Mouse (Mus musculus): ENCODE data around the gene Polr2i.
"Not testable (repeated sequence)": the region's sequence is repeated elsewhere in the genome, so short reads cannot be mapped to it uniquely, and the experiment has no call there.

Polr2i gene

GRCm38 (mm10) chr7:30204380-30204779 is 27.4 kb upstream of the Polr2i start:
- DNase-seq (ENCODE audit: low read depth, low spot score), result no peak

GRCm38 (mm10) chr7:30205383-30205782 is 26.4 kb upstream of the Polr2i start:
- DNase-seq (ENCODE audit: low read depth, low spot score), result peak; percentile 47

GRCm38 (mm10) chr7:30206364-30206763 is 25.4 kb upstream of the Polr2i start:
- DNase-seq (ENCODE audit: low read depth, low spot score), result not testable (repeated sequence)

- DNase-seq (ENCODE audit: low read depth, low spot score), result no peak
Measured at GRCm38 (mm10) chr7:30211025-30211424, 20.7 kb upstream of the Polr2i start.

GRCm38 (mm10) chr7:30213881-30214280 is 17.9 kb upstream of the Polr2i start:
- DNase-seq (ENCODE audit: low read depth, low spot score), result no peak

GRCm38 (mm10) chr7:30215875-30216274 is 15.9 kb upstream of the Polr2i start:
- DNase-seq (ENCODE audit: low read depth, low spot score), result no peak

- peak; percentile 91 for DNase-seq (ENCODE audit: low read depth, low spot score)
Measured at GRCm38 (mm10) chr7:30216723-30217151, 15.0 kb upstream of the Polr2i start.

- no peak for DNase-seq (ENCODE audit: low read depth, low spot score)
Measured at GRCm38 (mm10) chr7:30217277-30217676, 14.5 kb upstream of the Polr2i start.

- DNase-seq (ENCODE audit: low read depth, low spot score), result no peak
Measured at GRCm38 (mm10) chr7:30219293-30220007, 12.3 kb upstream of the Polr2i start.

- no peak for DNase-seq (ENCODE audit: low read depth, low spot score)
Measured at GRCm38 (mm10) chr7:30220008-30220356, 11.8 kb upstream of the Polr2i start.

GRCm38 (mm10) chr7:30221433-30221832 is 10.3 kb upstream of the Polr2i start:
- no peak for DNase-seq (ENCODE audit: low read depth, low spot score)

- DNase-seq (ENCODE audit: low read depth, low spot score), result no peak
Measured at GRCm38 (mm10) chr7:30222205-30222604, 9.5 kb upstream of the Polr2i start.

GRCm38 (mm10) chr7:30224206-30224605 is 7.5 kb upstream of the Polr2i start:
- no peak for DNase-seq (ENCODE audit: low read depth, low spot score)

GRCm38 (mm10) chr7:30231328-30231668 is 450 bp upstream of the Polr2i start:
- DNase-seq (ENCODE audit: low read depth, low spot score), result no peak

GRCm38 (mm10) chr7:30232631-30233148 is 942 bp downstream of the Polr2i start:
- no peak for DNase-seq (ENCODE audit: low read depth, low spot score)

GRCm38 (mm10) chr7:30233387-30233786 is 1.6 kb downstream of the Polr2i start:
- no peak for DNase-seq (ENCODE audit: low read depth, low spot score)

GRCm38 (mm10) chr7:30234276-30234858 is 2.6 kb downstream of the Polr2i start:
- DNase-seq (ENCODE audit: low read depth, low spot score), result no peak

- no peak for DNase-seq (ENCODE audit: low read depth, low spot score)
Measured at GRCm38 (mm10) chr7:30235091-30235490, 3.3 kb downstream of the Polr2i start.

GRCm38 (mm10) chr7:30235625-30236024 is 3.9 kb downstream of the Polr2i start, which contains the start of gene Ovol3:
Gene Ovol3 (minus strand): TSS chr7:30235725.
- no peak for DNase-seq (ENCODE audit: low read depth, low spot score)

GRCm38 (mm10) chr7:30237374-30237773 is 5.6 kb downstream of the Polr2i start:
- not testable (repeated sequence) for DNase-seq (ENCODE audit: low read depth, low spot score)

- DNase-seq (ENCODE audit: low read depth, low spot score), result no peak
Measured at GRCm38 (mm10) chr7:30251956-30252954, 20.5 kb downstream of the Polr2i start.

GRCm38 (mm10) chr7:30265041-30265440 is 33.3 kb downstream of the Polr2i start:
- DNase-seq (ENCODE audit: low read depth, low spot score), result no peak
